Mouse (Mus musculus): ENCODE results near the gene Serpina3k.
"Not testable (repeated sequence)": the region's sequence is repeated elsewhere in the genome, so short reads cannot be mapped to it uniquely, and the experiment has no call there.

The Serpina3k gene

GRCm38 (mm10) chr12:104338226-104338625 is at the start of gene Serpina3k, which contains the start of gene Serpina3m:
TSS of gene Serpina3k (plus strand) at chr12:104338486.
TSS of gene Serpina3m (plus strand) at chr12:104338486.
- not testable (repeated sequence) for H3K27me3 ChIP-seq (ENCODE audit: insufficient read depth, low read length); H3K4me1 ChIP-seq (replicated peaks; ENCODE audit: low read depth, low read length); H3K4me3 ChIP-seq (replicated peaks; ENCODE audit: low read length); H3K36me3 ChIP-seq (ENCODE audit: insufficient read depth, low read length); H3K9me3 ChIP-seq (ENCODE audit: low read length)

DNA sequence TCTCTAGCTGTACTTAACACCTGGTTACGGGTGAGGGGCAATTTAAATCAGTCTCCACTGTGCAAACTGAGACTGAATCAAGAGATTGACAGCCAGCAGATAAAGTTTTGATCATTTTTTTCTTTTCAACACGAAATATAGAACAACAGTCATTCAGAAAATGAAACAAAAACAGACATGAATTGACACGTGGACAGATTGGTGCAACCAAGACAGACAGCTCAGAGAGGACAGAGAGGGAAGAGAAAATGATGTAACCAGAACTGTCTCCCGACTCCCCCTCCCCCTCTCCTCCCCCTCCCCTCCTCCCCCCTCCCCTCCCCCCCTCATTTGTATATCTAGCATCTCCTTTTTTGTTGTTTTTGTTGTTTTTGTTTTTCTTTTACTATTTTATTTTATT is 48.4 kb upstream of the Serpina3k start:
- TF ChIP-seq NANOG (IDR thresholded peaks at IDR 0.05; ENCODE audit: borderline replicate concordance, low read length), result no peak
- TF ChIP-seq CTCF (conservative IDR thresholded peaks at IDR 0.05; ENCODE audit: low read length), result no peak
- TF ChIP-seq POU5F1 (IDR thresholded peaks at IDR 0.05; ENCODE audit: borderline replicate concordance, low read length), result no peak
- H3K4me1 ChIP-seq (replicated peaks; ENCODE audit: low read depth, low read length), result no peaks in the 10 kb centered on the region
- H3K27me3 ChIP-seq (ENCODE audit: insufficient read depth, low read length), result no peaks in the 10 kb centered on the region
- no peaks in the 10 kb centered on the region for H3K9me3 ChIP-seq (ENCODE audit: low read length)
- no peaks in the 10 kb centered on the region for H3K36me3 ChIP-seq (ENCODE audit: insufficient read depth, low read length)
- H3K4me3 ChIP-seq (replicated peaks; ENCODE audit: low read length), result no peak overlapping the region

- Histone ChIP-seq H3K9me3 (ENCODE audit: low read length) (no peaks in the 10 kb centered on the region), H3K27me3 (ENCODE audit: insufficient read depth, low read length) (no peaks in the 10 kb centered on the region), H3K4me1 (replicated peaks; ENCODE audit: low read depth, low read length) (no peaks in the 10 kb centered on the region), H3K4me3 (replicated peaks; ENCODE audit: low read length) (no peak overlapping the region), H3K36me3 (ENCODE audit: insufficient read depth, low read length) (no peaks in the 10 kb centered on the region)
- TF ChIP-seq POU5F1 (IDR thresholded peaks at IDR 0.05; ENCODE audit: borderline replicate concordance, low read length), result no peak
Observed at GRCm38 (mm10) chr12:104293963-104294362, 44.3 kb upstream of the Serpina3k start.

DNA sequence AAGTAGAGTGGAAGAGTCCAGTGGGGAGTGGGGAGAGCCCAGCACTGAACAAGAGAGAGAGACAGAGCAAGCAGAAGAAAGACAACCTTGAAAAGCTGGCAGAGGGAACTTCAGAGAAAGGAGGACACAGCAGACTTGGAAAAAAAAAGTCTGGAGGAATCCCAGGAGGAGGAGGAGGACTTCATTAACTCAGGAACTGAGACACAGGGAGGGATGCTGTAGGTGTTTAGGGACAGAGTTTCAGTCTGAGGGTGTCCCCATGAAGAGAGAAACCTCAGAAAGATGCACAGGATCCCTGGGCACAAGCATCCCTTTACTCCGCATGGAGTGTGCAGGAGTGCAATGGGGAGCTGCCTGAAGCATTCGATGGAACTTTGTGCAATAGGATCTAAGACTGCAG is 40.2 kb upstream of the Serpina3k start:
- TF ChIP-seq POU5F1 (IDR thresholded peaks at IDR 0.05; ENCODE audit: borderline replicate concordance, low read length) (no peak), CTCF (conservative IDR thresholded peaks at IDR 0.05; ENCODE audit: low read length) (no peak), NANOG (IDR thresholded peaks at IDR 0.05; ENCODE audit: borderline replicate concordance, low read length) (no peak)
- Histone ChIP-seq H3K27me3 (ENCODE audit: insufficient read depth, low read length) (no peaks in the 10 kb centered on the region), H3K4me3 (replicated peaks; ENCODE audit: low read length) (no peak overlapping the region), H3K36me3 (ENCODE audit: insufficient read depth, low read length) (no peaks in the 10 kb centered on the region), H3K9me3 (ENCODE audit: low read length) (no peaks in the 10 kb centered on the region), H3K4me1 (replicated peaks; ENCODE audit: low read depth, low read length) (no peaks in the 10 kb centered on the region)

GRCm38 (mm10) chr12:104305991-104306390 is 32.3 kb upstream of the Serpina3k start:
- Histone ChIP-seq H3K4me3 (replicated peaks; ENCODE audit: low read length) (no peak overlapping the region), H3K4me1 (replicated peaks; ENCODE audit: low read depth, low read length) (no peaks in the 10 kb centered on the region), H3K9me3 (ENCODE audit: low read length) (peaks cover 21% of the 10 kb centered on the region), H3K36me3 (ENCODE audit: insufficient read depth, low read length) (no peaks in the 10 kb centered on the region), H3K27me3 (ENCODE audit: insufficient read depth, low read length) (no peaks in the 10 kb centered on the region)
- no peak for TF ChIP-seq CTCF (conservative IDR thresholded peaks at IDR 0.05; ENCODE audit: low read length)
- no peak for TF ChIP-seq NANOG (IDR thresholded peaks at IDR 0.05; ENCODE audit: borderline replicate concordance, low read length)

GRCm38 (mm10) chr12:104314253-104314652 is 24.0 kb upstream of the Serpina3k start, which contains the start of gene Serpina3j:
TSS of gene Serpina3j (plus strand) at chr12:104314553.
- H3K27me3 ChIP-seq (ENCODE audit: insufficient read depth, low read length), result no peaks in the 10 kb centered on the region
- no peaks in the 10 kb centered on the region for H3K36me3 ChIP-seq (ENCODE audit: insufficient read depth, low read length)
- TF ChIP-seq POU5F1 (IDR thresholded peaks at IDR 0.05; ENCODE audit: borderline replicate concordance, low read length), result no peak
- no peak for TF ChIP-seq CTCF (conservative IDR thresholded peaks at IDR 0.05; ENCODE audit: low read length)
- no peak for TF ChIP-seq NANOG (IDR thresholded peaks at IDR 0.05; ENCODE audit: borderline replicate concordance, low read length)
- no peak within 1 kb of the TSS for H3K4me3 ChIP-seq (replicated peaks; ENCODE audit: low read length)
- H3K4me1 ChIP-seq (replicated peaks; ENCODE audit: low read depth, low read length), result no peaks in the 10 kb centered on the region
- peaks cover 21% of the 10 kb centered on the region for H3K9me3 ChIP-seq (ENCODE audit: low read length)

GRCm38 (mm10) chr12:104322454-104322853 is 15.8 kb upstream of the Serpina3k start:
- Histone ChIP-seq H3K4me1 (replicated peaks; ENCODE audit: low read depth, low read length) (no peaks in the 10 kb centered on the region), H3K9me3 (ENCODE audit: low read length) (no peaks in the 10 kb centered on the region), H3K27me3 (ENCODE audit: insufficient read depth, low read length) (no peaks in the 10 kb centered on the region), H3K36me3 (ENCODE audit: insufficient read depth, low read length) (no peaks in the 10 kb centered on the region), H3K4me3 (replicated peaks; ENCODE audit: low read length) (no peak overlapping the region)
- TF ChIP-seq CTCF (conservative IDR thresholded peaks at IDR 0.05; ENCODE audit: low read length), result no peak

DNA sequence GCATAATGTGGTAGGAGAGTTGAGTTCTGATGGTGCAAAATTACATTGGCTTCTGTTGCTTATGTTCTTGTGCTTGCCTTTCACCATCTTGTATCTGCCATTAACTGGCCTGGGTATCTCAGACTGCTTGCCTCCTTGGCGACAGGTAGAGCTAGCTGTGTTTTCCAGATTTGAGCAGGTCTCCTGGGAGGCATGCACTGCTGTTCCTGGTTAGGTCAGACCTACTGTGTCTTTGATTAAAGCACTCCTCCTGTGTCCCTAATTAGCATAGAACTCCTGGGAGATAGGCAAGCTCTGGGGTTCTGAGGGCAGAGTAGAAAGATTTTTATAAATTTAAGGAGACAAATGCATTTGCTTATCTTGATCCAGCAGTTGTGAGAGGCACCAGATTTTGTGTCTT is 6.6 kb upstream of the Serpina3k start:
- TF ChIP-seq POU5F1 (IDR thresholded peaks at IDR 0.05; ENCODE audit: borderline replicate concordance, low read length) (no peak), CTCF (conservative IDR thresholded peaks at IDR 0.05; ENCODE audit: low read length) (no peak), NANOG (IDR thresholded peaks at IDR 0.05; ENCODE audit: borderline replicate concordance, low read length) (no peak)
- no peaks in the 10 kb centered on the region for H3K27me3 ChIP-seq (ENCODE audit: insufficient read depth, low read length)
- no peak overlapping the region for H3K4me3 ChIP-seq (replicated peaks; ENCODE audit: low read length)
- no peaks in the 10 kb centered on the region for H3K4me1 ChIP-seq (replicated peaks; ENCODE audit: low read depth, low read length)
- H3K36me3 ChIP-seq (ENCODE audit: insufficient read depth, low read length), result no peaks in the 10 kb centered on the region
- peaks cover 8% of the 10 kb centered on the region for H3K9me3 ChIP-seq (ENCODE audit: low read length)

DNA sequence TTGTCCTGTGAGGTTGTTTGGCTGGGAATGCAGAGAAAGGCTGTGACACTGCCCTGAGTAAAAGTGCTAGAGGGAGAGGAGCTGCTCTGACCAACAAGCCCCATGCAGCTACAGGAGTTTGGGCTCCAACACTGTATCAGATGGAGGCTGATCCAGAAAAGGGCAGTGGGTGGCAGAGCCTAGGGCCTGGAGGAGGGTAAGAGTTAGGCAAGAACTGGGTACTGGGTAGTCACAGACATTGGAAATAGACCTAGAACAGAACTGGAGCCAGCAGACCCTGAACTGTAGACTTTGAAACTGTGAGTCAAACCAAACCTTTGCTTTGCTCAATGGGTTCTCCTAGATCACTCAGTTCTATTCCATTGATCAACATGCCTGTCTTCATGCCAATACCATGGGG is 1.4 kb upstream of the Serpina3k start:
- not testable (repeated sequence) for H3K4me3 ChIP-seq (replicated peaks; ENCODE audit: low read length); H3K4me1 ChIP-seq (replicated peaks; ENCODE audit: low read depth, low read length); H3K27me3 ChIP-seq (ENCODE audit: insufficient read depth, low read length); H3K9me3 ChIP-seq (ENCODE audit: low read length); H3K36me3 ChIP-seq (ENCODE audit: insufficient read depth, low read length)

- H3K4me3 ChIP-seq (replicated peaks; ENCODE audit: low read length), result no peak overlapping the region
- H3K36me3 ChIP-seq (ENCODE audit: insufficient read depth, low read length), result no peaks in the 10 kb centered on the region
- no peaks in the 10 kb centered on the region for H3K9me3 ChIP-seq (ENCODE audit: low read length)
- no peaks in the 10 kb centered on the region for H3K27me3 ChIP-seq (ENCODE audit: insufficient read depth, low read length)
- no peaks in the 10 kb centered on the region for H3K4me1 ChIP-seq (replicated peaks; ENCODE audit: low read depth, low read length)
- TF ChIP-seq CTCF (conservative IDR thresholded peaks at IDR 0.05; ENCODE audit: low read length) (no peak), NANOG (IDR thresholded peaks at IDR 0.05; ENCODE audit: borderline replicate concordance, low read length) (no peak), POU5F1 (IDR thresholded peaks at IDR 0.05; ENCODE audit: borderline replicate concordance, low read length) (no peak)
Observed at GRCm38 (mm10) chr12:104338705-104339104, 419 bp downstream of the Serpina3k start.

GRCm38 (mm10) chr12:104342489-104342888 is 4.2 kb downstream of the Serpina3k start:
- H3K9me3 ChIP-seq (ENCODE audit: low read length); H3K36me3 ChIP-seq (ENCODE audit: insufficient read depth, low read length): not testable (repeated sequence)

More at GRCm38 (mm10) chr12:104342489-104342888, 4.2 kb downstream of the Serpina3k start:
- not testable (repeated sequence) for H3K4me1 ChIP-seq (replicated peaks; ENCODE audit: low read depth, low read length); H3K4me3 ChIP-seq (replicated peaks; ENCODE audit: low read length); H3K27me3 ChIP-seq (ENCODE audit: insufficient read depth, low read length)

Data from E14TG2a.4 (cell line).